Mouse (Mus musculus) midbrain, embryonic 16.5 days (tissue): ENCODE measurements around the gene Vps50. TPM values are rescaled to one million over a fixed set of nuclear protein-coding genes. Genes with fewer than 3 reads are reported as not detected.

Experiments
- polyA plus RNA-seq: library from polyadenylated mRNA; unstranded; fragments of >200 nt; fragmentation: Nextera tagmentation; extraction: Ambion mirVana; gene quantifications from 2 replicates; pipeline ENCODE4 v1.2.1, GENCODE M21; 2015

Gene Vps50
- polyA plus RNA-seq, 1 experiment from 2014 or later: 59.5 TPM

Other genes with a start within 250 kb of the Vps50 start
- gene Samd9l, start 98.8 kb upstream of the Vps50 start, polyA plus RNA-seq: 1.3 and 1.5 TPM in 2 replicates
- 1.8 and 2.3 TPM in 2 replicates for gene Hepacam2, start 84 bp upstream of the Vps50 start, polyA plus RNA-seq